Mouse (Mus musculus) erythroblast, embryonic 14.5 days (primary cell): Measurements from ENCODE around the gene Icam5.

Experiments
- GATA1 ChIP-seq: IDR thresholded peaks from 2 replicates; pipeline ENCODE4 v1.6.1; 2012; ENCODE audit warnings: low read length, inconsistent platforms, mixed read lengths
- TAL1 ChIP-seq: IDR thresholded peaks from 3 replicates; pipeline ENCODE4 v1.6.1; 2012; ENCODE audit warnings: low read length, inconsistent platforms, mixed read lengths

DNA sequence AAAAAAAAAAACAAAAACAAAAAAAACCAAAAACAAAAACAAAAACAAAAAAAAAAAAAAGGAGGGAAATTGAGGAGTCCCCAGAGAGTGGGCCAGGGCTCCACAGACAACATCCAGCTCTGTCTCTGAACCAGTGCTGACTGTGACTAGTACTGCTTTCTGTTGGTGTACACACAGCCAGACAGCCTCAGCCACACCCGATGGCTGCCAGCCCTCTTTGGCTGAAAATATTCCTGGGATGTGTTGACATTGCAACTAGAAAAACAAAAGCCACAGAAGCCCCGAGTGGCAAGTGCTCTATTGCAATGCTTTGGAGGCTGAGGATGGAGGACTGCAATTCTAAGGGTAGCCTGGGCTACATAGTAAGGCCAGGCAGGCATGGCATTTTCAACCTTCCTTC is 21.5 kb upstream of the Icam5 start:
- TF ChIP-seq GATA1 (no peak), TAL1 (no peak)
